Mouse (Mus musculus) G1E (cell line): ENCODE results near the gene 4930452B06Rik. TPM values are rescaled to one million over a fixed set of nuclear protein-coding genes. Genes with fewer than 3 reads are reported as not detected.

Source experiments
- ATAC-seq: 2 replicates; pipeline ENCODE4 v1.8.0; 2016; ENCODE audit warnings: mild to moderate bottlenecking; ENCODE audit not compliant: insufficient number of reproducible peaks, poor library complexity, low FRiP score, severe bottlenecking; ENCODE audit errors: extremely low read depth
- DNase-seq: peaks from one replicate; pipeline ENCODE4 v3.0.0; 2012; ENCODE audit warnings: low spot score
- H3K27me3 ChIP-seq: 2 replicates; pipeline ENCODE4 v1.6.1; 2012; ENCODE audit warnings: mild to moderate bottlenecking, low read length, inconsistent platforms; ENCODE audit not compliant: insufficient read depth
- H3K36me3 ChIP-seq: replicated peaks from 2 replicates; pipeline ENCODE3; 2012; ENCODE audit warnings: mild to moderate bottlenecking, inconsistent platforms
- H3K4me1 ChIP-seq: 2 replicates; pipeline ENCODE4 v1.6.1; 2012; ENCODE audit warnings: low read depth, low read length, inconsistent platforms, mixed read lengths; ENCODE audit not compliant: insufficient read depth
- H3K4me3 ChIP-seq: 2 replicates; pipeline ENCODE4 v1.5.1; 2012; ENCODE audit warnings: low read depth, mild to moderate bottlenecking, inconsistent platforms, low read length, moderate library complexity, mixed read lengths
- H3K9me3 ChIP-seq: replicated peaks from 2 replicates; pipeline ENCODE4 v1.6.1; 2012; ENCODE audit warnings: inconsistent platforms
- CTCF ChIP-seq: IDR thresholded peaks from 2 replicates; pipeline ENCODE4 v1.5.1; 2012; ENCODE audit warnings: low read depth, low read length, inconsistent platforms, mixed read lengths
- GATA1 ChIP-seq: IDR thresholded peaks from 2 replicates; pipeline ENCODE4 v1.6.1; 2012; ENCODE audit warnings: borderline replicate concordance, low read length, inconsistent platforms, mixed read lengths
- GATA2 ChIP-seq: IDR thresholded peaks from 2 replicates; pipeline ENCODE4 v1.6.1; 2012; ENCODE audit warnings: low read depth, low read length, inconsistent platforms, borderline replicate concordance
- POLR2AphosphoS5 ChIP-seq: IDR thresholded peaks from 2 replicates; pipeline ENCODE4 v1.6.1; 2012; ENCODE audit warnings: low read depth, low read length, inconsistent platforms; ENCODE audit not compliant: insufficient replicate concordance
- TAL1 ChIP-seq: conservative IDR thresholded peaks from 2 replicates; pipeline ENCODE4 v1.6.1; 2012; ENCODE audit warnings: low read depth, low read length, inconsistent platforms, mixed read lengths
- polyA plus RNA-seq: library from polyadenylated mRNA; stranded (reverse); fragments of >175 nt; gene quantifications from 2 replicates; pipeline ENCODE4 v1.2.3, GENCODE M21; 2012
- total RNA-seq, 2 experiments: library from RNA; stranded (forward) in 1 of 2; stranded (reverse) in 1 of 2; fragments of 200-1000 nt in 1 of 2; fragments of >200 nt in 1 of 2; fragmentation: Nextera tagmentation in 1 of 2; gene quantifications; 2 replicates each; pipeline ENCODE4 v1.2.3; 2014 to 2017

Gene 4930452B06Rik
- total and polyA plus RNA-seq, 3 experiments, result 0.11 TPM; not detected in 2

DNA sequence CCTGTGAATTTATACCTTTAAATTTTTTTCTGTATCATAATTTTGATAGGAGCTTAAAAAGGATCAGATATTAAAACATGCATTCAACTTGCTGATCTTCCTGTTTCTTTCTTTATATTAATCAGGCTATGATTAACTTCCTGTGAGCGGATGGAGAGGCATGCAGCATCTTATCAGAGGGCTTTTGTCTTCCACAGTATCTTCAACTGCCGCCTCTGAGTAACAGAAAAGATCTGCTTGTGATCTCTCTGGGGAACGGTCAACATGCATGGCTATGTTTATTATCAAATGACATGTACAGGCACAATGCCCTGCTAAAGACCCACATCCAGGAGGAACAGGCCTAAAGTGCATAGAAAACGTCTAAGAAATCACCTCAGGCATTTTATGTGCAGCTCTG is 116.9 kb downstream of the 4930452B06Rik start:
- ATAC-seq (no peak), DNase-seq (no peak)
- Histone ChIP-seq H3K4me3 (no peak overlapping the region), H3K4me1 (no peaks in the 10 kb centered on the region), H3K9me3 (no peaks in the 10 kb centered on the region), H3K27me3 (no peaks in the 10 kb centered on the region), H3K36me3 (no peaks in the 10 kb centered on the region)
- TF ChIP-seq CTCF (no peak), TAL1 (no peak), GATA1 (no peak), GATA2 (no peak), POLR2AphosphoS5 (no peak)

DNA sequence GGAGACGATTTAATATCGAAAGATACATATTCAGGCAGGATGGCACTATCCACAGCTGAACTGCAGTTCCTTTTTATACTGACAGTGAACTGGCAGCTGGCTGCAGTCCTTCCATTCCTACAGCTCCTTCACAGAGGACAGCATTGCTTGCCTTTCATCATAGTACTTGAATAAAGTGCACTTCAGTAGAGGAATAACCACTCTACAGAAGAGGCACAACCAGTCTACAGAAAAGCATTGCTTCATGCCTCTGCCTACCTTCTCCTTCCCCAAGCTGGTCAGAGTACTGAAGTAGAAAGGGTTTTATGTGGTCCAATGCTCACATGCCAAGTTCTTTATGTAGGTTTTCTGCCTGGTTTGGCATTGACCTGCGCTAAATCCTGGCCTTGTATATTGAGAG is 130.0 kb downstream of the 4930452B06Rik start:
- no peaks in the 10 kb centered on the region for H3K9me3 ChIP-seq
- H3K4me3 ChIP-seq, result no peak overlapping the region
- TF ChIP-seq CTCF (no peak), GATA1 (no peak), GATA2 (no peak), POLR2AphosphoS5 (no peak), TAL1 (no peak)
- ATAC-seq (no peak), DNase-seq (no peak)
- no peaks in the 10 kb centered on the region; the same call in 1 of the 2 replicates for H3K27me3 ChIP-seq
- H3K36me3 ChIP-seq, result no peaks in the 10 kb centered on the region
- no peaks in the 10 kb centered on the region for H3K4me1 ChIP-seq

DNA sequence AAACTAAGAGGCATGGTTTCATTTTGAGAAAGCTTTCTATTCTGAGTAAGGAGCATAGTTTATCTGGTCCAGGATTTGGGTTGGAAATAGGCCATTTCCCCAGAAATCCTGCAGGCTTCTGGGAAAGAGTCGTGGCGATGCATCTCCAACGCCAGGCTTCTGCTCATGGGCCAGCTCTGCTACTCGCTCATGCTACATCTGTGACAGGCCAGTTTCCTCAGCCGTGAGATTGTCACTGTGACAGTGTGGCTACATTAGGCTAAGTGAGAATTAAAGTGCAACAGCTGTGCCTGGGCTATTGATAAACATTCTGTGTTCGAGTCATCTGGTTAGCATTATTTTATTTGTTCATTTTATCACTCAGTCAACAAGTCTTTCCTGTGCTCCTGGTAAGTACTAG is 140.8 kb downstream of the 4930452B06Rik start:
- no peaks in the 10 kb centered on the region for H3K27me3 ChIP-seq
- TF ChIP-seq CTCF, result no peak
- TF ChIP-seq POLR2AphosphoS5, result no peak
- no peak for TF ChIP-seq GATA1
- no peak for TF ChIP-seq GATA2
- TF ChIP-seq TAL1, result no peak
- DNase-seq, result no peak
- no peak overlapping the region for H3K4me3 ChIP-seq
- no peak for ATAC-seq
- no peaks in the 10 kb centered on the region for H3K9me3 ChIP-seq
- H3K36me3 ChIP-seq, result no peaks in the 10 kb centered on the region
- H3K4me1 ChIP-seq, result no peaks in the 10 kb centered on the region

DNA sequence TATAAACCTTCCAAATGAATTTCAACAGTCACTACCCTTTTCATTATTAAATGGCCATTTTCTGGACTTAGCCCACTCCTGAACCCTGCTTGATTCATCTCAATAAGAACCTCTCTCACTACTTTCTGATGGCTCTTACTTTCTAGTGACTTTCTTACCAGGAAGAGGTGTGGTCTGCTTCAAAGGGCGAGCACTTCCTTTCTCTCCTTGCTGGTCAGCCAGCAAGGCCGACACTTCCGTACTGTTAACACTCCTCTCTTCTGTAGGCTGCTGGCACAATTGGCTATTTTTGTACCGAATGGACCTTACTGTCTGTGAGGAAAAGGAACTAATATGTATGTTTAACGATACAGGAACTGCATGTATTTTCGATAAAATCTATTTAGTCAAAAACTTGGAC is 148.4 kb downstream of the 4930452B06Rik start:
- no peaks in the 10 kb centered on the region for H3K4me1 ChIP-seq
- ATAC-seq, result no peak
- no peak for TF ChIP-seq TAL1
- no peaks in the 10 kb centered on the region for H3K9me3 ChIP-seq
- H3K36me3 ChIP-seq, result no peaks in the 10 kb centered on the region
- DNase-seq, result no peak
- no peak overlapping the region for H3K4me3 ChIP-seq
- no peaks in the 10 kb centered on the region for H3K27me3 ChIP-seq

DNA sequence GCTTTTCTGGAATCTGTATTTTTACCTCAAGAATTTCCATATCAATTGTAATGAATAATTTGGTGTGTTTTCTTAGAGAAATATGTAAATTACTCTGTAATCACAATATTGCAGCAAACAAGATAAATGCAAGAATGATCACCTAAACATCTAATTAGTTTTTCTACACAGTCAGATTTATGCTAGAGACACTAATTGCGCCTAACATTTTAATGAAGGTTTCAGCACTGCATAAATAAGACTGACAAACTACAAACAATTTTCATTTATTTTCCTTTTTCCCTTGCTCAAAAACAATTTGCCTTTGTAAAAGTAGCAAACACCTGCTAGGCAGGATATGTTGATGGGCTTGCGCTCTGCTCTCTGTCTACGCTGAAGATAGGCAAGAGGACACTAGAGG is 152.0 kb downstream of the 4930452B06Rik start:
- TF ChIP-seq TAL1 (no peak), GATA1 (no peak), CTCF (no peak), GATA2 (no peak), POLR2AphosphoS5 (no peak)
- DNase-seq, result no peak
- Histone ChIP-seq H3K4me3 (no peak overlapping the region), H3K36me3 (no peaks in the 10 kb centered on the region), H3K4me1 (no peaks in the 10 kb centered on the region), H3K9me3 (no peaks in the 10 kb centered on the region), H3K27me3 (no peaks in the 10 kb centered on the region; the same call in 1 of the 2 replicates)
- ATAC-seq, result no peak

DNA sequence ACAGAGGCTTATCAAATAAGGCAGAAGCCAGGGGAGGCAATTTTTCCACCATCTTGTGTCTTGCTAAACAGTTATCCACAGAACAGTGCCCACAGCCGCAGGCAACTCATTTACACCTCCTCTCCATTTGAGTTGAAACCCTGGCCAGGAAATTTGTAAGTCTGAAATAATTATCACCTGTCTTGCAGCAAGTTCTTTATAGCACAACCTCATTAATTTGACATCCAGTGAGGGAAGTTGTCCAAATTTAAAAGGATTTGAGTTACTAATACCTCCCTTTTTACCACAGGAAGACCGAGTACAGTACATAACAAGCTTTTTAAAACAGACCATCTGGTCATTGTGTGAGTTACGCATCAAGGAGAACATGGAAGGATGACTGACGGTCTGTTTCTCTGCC is 154.8 kb downstream of the 4930452B06Rik start:
- H3K9me3 ChIP-seq, result no peaks in the 10 kb centered on the region
- no peaks in the 10 kb centered on the region for H3K4me1 ChIP-seq
- no peaks in the 10 kb centered on the region; the same call in 1 of the 2 replicates for H3K27me3 ChIP-seq
- DNase-seq, result no peak
- no peaks in the 10 kb centered on the region for H3K36me3 ChIP-seq
- TF ChIP-seq CTCF (no peak), GATA1 (no peak), GATA2 (no peak), POLR2AphosphoS5 (no peak), TAL1 (no peak)
- ATAC-seq, result no peak
- no peak overlapping the region for H3K4me3 ChIP-seq
